Mouse (Mus musculus) embryonic facial prominence, embryonic 15.5 days (tissue): ENCODE results near the gene Stk24. TPM values are rescaled to one million over a fixed set of nuclear protein-coding genes. Genes with fewer than 3 reads are reported as not detected.

Experiments used
- ATAC-seq: fragments of 200-750 bp; cut with Nextera tagmentation; 2 replicates; pipeline ENCODE4 v1.8.0; 2017; ENCODE audit warnings: low read depth, moderate TSS enrichment; ENCODE audit not compliant: insufficient number of reproducible peaks, low FRiP score, low TSS enrichment
- H3K27ac ChIP-seq: fragments of 300-500 bp; sonication (generic); replicated peaks from 2 replicates; pipeline ENCODE4 v1.5.1; 2015; ENCODE audit warnings: mild to moderate bottlenecking, inconsistent platforms
- H3K27me3 ChIP-seq: fragments of 300-500 bp; sonication (generic); 2 replicates; pipeline ENCODE4 v1.6.1; 2015; ENCODE audit warnings: inconsistent platforms
- H3K36me3 ChIP-seq: fragments of 300-500 bp; sonication (generic); 2 replicates; pipeline ENCODE4 v1.6.1; 2015; ENCODE audit warnings: mild to moderate bottlenecking, inconsistent platforms
- H3K4me1 ChIP-seq: fragments of 300-500 bp; sonication (generic); 2 replicates; pipeline ENCODE4 v1.6.1; 2015; ENCODE audit warnings: inconsistent platforms
- H3K4me2 ChIP-seq: fragments of 300-500 bp; sonication (generic); replicated peaks from 2 replicates; pipeline ENCODE4 v1.6.1; 2015; ENCODE audit warnings: mild to moderate bottlenecking, inconsistent platforms
- H3K4me3 ChIP-seq: fragments of 300-500 bp; sonication (generic); replicated peaks from 2 replicates; pipeline ENCODE4 v1.5.1; 2015; ENCODE audit warnings: mild to moderate bottlenecking, inconsistent platforms
- H3K9ac ChIP-seq: fragments of 300-500 bp; sonication (generic); 2 replicates; pipeline ENCODE4 v1.6.1; 2015; ENCODE audit warnings: inconsistent platforms
- H3K9me3 ChIP-seq: fragments of 300-500 bp; sonication (generic); replicated peaks from 2 replicates; pipeline ENCODE4 v1.6.1; 2016; ENCODE audit warnings: inconsistent platforms
- WGBS: fragments of 180-500 bp; shearing (Covaris S2); methylation state at CpG from one replicate; pipeline ENCODE4 v1.1.7; 2015; 5-methylcytosine and 5-hydroxymethylcytosine counted together
- polyA plus RNA-seq: library from polyadenylated mRNA; unstranded; fragments of >200 nt; fragmentation: Nextera tagmentation; extraction: Ambion mirVana; gene quantifications from 2 replicates; pipeline ENCODE4 v1.2.1, GENCODE M21; 2015

Stk24 gene
- polyA plus RNA-seq, 1 experiment from 2014 or later = 41.7 TPM

- H3K27ac ChIP-seq = no peak overlapping the region
- no peaks in the 10 kb centered on the region for H3K27me3 ChIP-seq
- H3K4me1 ChIP-seq = no peaks in the 10 kb centered on the region
- no peak overlapping the region for H3K4me3 ChIP-seq
- no peak overlapping the region for H3K4me2 ChIP-seq
- no peak overlapping the region for H3K9ac ChIP-seq
- H3K9me3 ChIP-seq = no peaks in the 10 kb centered on the region
- ATAC-seq = no peak
- peaks cover 96% of the 10 kb centered on the region for H3K36me3 ChIP-seq
These were observed 98.5 kb downstream of the Stk24 start for GRCm38 (mm10) chr14:121281336-121281710.

GRCm38 (mm10) chr14:121280601-121281335 is 99.0 kb downstream of the Stk24 start:
- Histone ChIP-seq H3K27ac (no peak overlapping the region), H3K4me1 (no peaks in the 10 kb centered on the region), H3K9me3 (no peaks in the 10 kb centered on the region), H3K27me3 (no peaks in the 10 kb centered on the region), H3K36me3 (peaks cover 95% of the 10 kb centered on the region), H3K4me3 (no peak overlapping the region), H3K9ac (no peak overlapping the region), H3K4me2 (no peak overlapping the region)
- WGBS = 81% methylated on average over 16 of the region's 16 CpGs
- no peak for ATAC-seq

GRCm38 (mm10) chr14:121279106-121279505 is 100.7 kb downstream of the Stk24 start:
- Histone ChIP-seq H3K27ac (no peak overlapping the region), H3K4me1 (no peaks in the 10 kb centered on the region)
- 32% methylated on average over 6 of the region's 6 CpGs for WGBS

GRCm38 (mm10) chr14:121276016-121276415 is 103.8 kb downstream of the Stk24 start:
- H3K9me3 ChIP-seq = no peaks in the 10 kb centered on the region
- no peak overlapping the region for H3K4me2 ChIP-seq
- WGBS = 85% methylated on average over 10 of the region's 10 CpGs
- no peak overlapping the region for H3K9ac ChIP-seq
- H3K4me3 ChIP-seq = no peak overlapping the region
- H3K4me1 ChIP-seq = no peaks in the 10 kb centered on the region
- peaks cover 92% of the 10 kb centered on the region for H3K36me3 ChIP-seq
- no peak for ATAC-seq
- no peaks in the 10 kb centered on the region for H3K27me3 ChIP-seq
- H3K27ac ChIP-seq = no peak overlapping the region

More at GRCm38 (mm10) chr14:121279106-121279505, 100.7 kb downstream of the Stk24 start:
- Histone ChIP-seq H3K27me3 (no peaks in the 10 kb centered on the region), H3K4me2 (no peak overlapping the region), H3K9me3 (no peaks in the 10 kb centered on the region), H3K36me3 (peaks cover 95% of the 10 kb centered on the region), H3K4me3 (no peak overlapping the region), H3K9ac (no peak overlapping the region)
- ATAC-seq = peak; percentile 13; the same call in 1 of the 2 replicates

- Histone ChIP-seq H3K27me3 (no peaks in the 10 kb centered on the region), H3K27ac (no peak overlapping the region), H3K9ac (no peak overlapping the region), H3K36me3 (peaks cover 91% of the 10 kb centered on the region), H3K4me2 (no peak overlapping the region), H3K9me3 (no peaks in the 10 kb centered on the region), H3K4me1 (no peaks in the 10 kb centered on the region), H3K4me3 (no peak overlapping the region)
- 77% methylated on average over 12 of the region's 12 CpGs for WGBS
- no peak for ATAC-seq
These were observed 104.8 kb downstream of the Stk24 start for GRCm38 (mm10) chr14:121274985-121275384.

GRCm38 (mm10) chr14:121270490-121270889 is 109.3 kb downstream of the Stk24 start:
- Histone ChIP-seq H3K4me1 (no peaks in the 10 kb centered on the region), H3K9ac (no peak overlapping the region), H3K36me3 (peaks cover 78% of the 10 kb centered on the region), H3K9me3 (no peaks in the 10 kb centered on the region), H3K4me2 (no peak overlapping the region), H3K27me3 (no peaks in the 10 kb centered on the region), H3K27ac (no peak overlapping the region), H3K4me3 (no peak overlapping the region)
- no peak for ATAC-seq
- 63% methylated on average over 6 of the region's 6 CpGs for WGBS

GRCm38 (mm10) chr14:121267801-121268200 is 112.0 kb downstream of the Stk24 start:
- no peak overlapping the region for H3K4me3 ChIP-seq
- no peaks in the 10 kb centered on the region for H3K9me3 ChIP-seq
- H3K4me1 ChIP-seq = no peaks in the 10 kb centered on the region
- 76% methylated on average over 8 of the region's 8 CpGs for WGBS
- no peak overlapping the region for H3K9ac ChIP-seq
- H3K4me2 ChIP-seq = no peak overlapping the region
- no peaks in the 10 kb centered on the region for H3K27me3 ChIP-seq
- peaks cover 64% of the 10 kb centered on the region for H3K36me3 ChIP-seq
- no peak overlapping the region for H3K27ac ChIP-seq
- no peak for ATAC-seq

GRCm38 (mm10) chr14:121264453-121264852 is 115.4 kb downstream of the Stk24 start:
- Histone ChIP-seq H3K4me3 (no peak overlapping the region), H3K36me3 (peaks cover 52% of the 10 kb centered on the region), H3K27me3 (no peaks in the 10 kb centered on the region), H3K9ac (no peak overlapping the region), H3K4me2 (no peak overlapping the region), H3K9me3 (no peaks in the 10 kb centered on the region), H3K4me1 (peaks cover 7% of the 10 kb centered on the region; the same call in 1 of the 2 replicates), H3K27ac (no peak overlapping the region)
- ATAC-seq = no peak
- WGBS = 79% methylated on average over 6 of the region's 6 CpGs

- ATAC-seq = no peak
- no peak overlapping the region for H3K4me2 ChIP-seq
- H3K27me3 ChIP-seq = no peaks in the 10 kb centered on the region
- H3K4me1 ChIP-seq = peaks cover 7% of the 10 kb centered on the region; the same call in 1 of the 2 replicates
- no peak overlapping the region for H3K9ac ChIP-seq
- no peaks in the 10 kb centered on the region for H3K9me3 ChIP-seq
- no peak overlapping the region for H3K27ac ChIP-seq
- 76% methylated on average over 2 of the region's 2 CpGs for WGBS
- no peak overlapping the region for H3K4me3 ChIP-seq
- H3K36me3 ChIP-seq = peaks cover 50% of the 10 kb centered on the region
These were observed 115.9 kb downstream of the Stk24 start for GRCm38 (mm10) chr14:121263912-121264311.

- no peak for ATAC-seq
- 60% methylated on average over 4 of the region's 4 CpGs for WGBS
- H3K36me3 ChIP-seq = peaks cover 52% of the 10 kb centered on the region
These were observed 117.2 kb downstream of the Stk24 start for GRCm38 (mm10) chr14:121262606-121263005.

GRCm38 (mm10) chr14:121261229-121261879 is 118.5 kb downstream of the Stk24 start:
- Histone ChIP-seq H3K27me3 (no peaks in the 10 kb centered on the region), H3K27ac (peak overlapping the region; percentile 25; the same call in 1 of the 2 replicates), H3K9ac (no peak overlapping the region), H3K9me3 (no peaks in the 10 kb centered on the region), H3K4me1 (peaks cover 7% of the 10 kb centered on the region; the same call in 1 of the 2 replicates), H3K36me3 (peaks cover 57% of the 10 kb centered on the region), H3K4me2 (no peak overlapping the region), H3K4me3 (no peak overlapping the region)
- whole genome bisulfite sequencing = 49% methylated on average over 5 of the region's 5 CpGs
- ATAC-seq = no peak

More at GRCm38 (mm10) chr14:121262606-121263005, 117.2 kb downstream of the Stk24 start:
- no peak overlapping the region for H3K27ac ChIP-seq
- no peak overlapping the region for H3K9ac ChIP-seq
- no peak overlapping the region for H3K4me2 ChIP-seq
- H3K27me3 ChIP-seq = no peaks in the 10 kb centered on the region
- H3K9me3 ChIP-seq = no peaks in the 10 kb centered on the region
- no peak overlapping the region for H3K4me3 ChIP-seq
- H3K4me1 ChIP-seq = peaks cover 7% of the 10 kb centered on the region; the same call in 1 of the 2 replicates
